Mouse (Mus musculus): Measurements from ENCODE around the gene Slc19a1. TPM values are rescaled to one million over a fixed set of nuclear protein-coding genes. Genes with fewer than 3 reads are reported as not detected.

Gene Slc19a1
- total and polyA plus RNA-seq, 2 experiments from 2014 or later = 36.7 to 39.7 TPM

- Histone ChIP-seq H3K4me2 (ENCODE audit: low read depth) (peak overlapping the region; percentile 97), H3K27ac (ENCODE audit: low read depth, low read length) (peak overlapping the region; percentile 87), H3K36me3 (ENCODE audit: insufficient read depth) (no peaks in the 10 kb centered on the region), H3K27me3 (ENCODE audit: insufficient read depth, low read length) (no peaks in the 10 kb centered on the region), H3K9ac (peak overlapping the region; percentile 69), H3K4me1 (ENCODE audit: insufficient read depth) (peaks cover 15% of the 10 kb centered on the region), H3K4me3 (ENCODE audit: low read depth, low read length) (peak overlapping the region; percentile 61), H3K9me3 (ENCODE audit: low read length) (no peaks in the 10 kb centered on the region)
- peak; percentile 41; the same call in 1 of the 2 replicates for TF ChIP-seq CTCF (IDR thresholded peaks at IDR 0.05; ENCODE audit: low read depth)
- ATAC-seq = peak; percentile 97
- DNase-seq = peak; percentile 99
- WGBS = 2% methylated on average over 49 of the region's 49 CpGs
Observed at GRCm38 (mm10) chr10:77032591-77033322, 716 bp downstream of the Slc19a1 start.

DNA sequence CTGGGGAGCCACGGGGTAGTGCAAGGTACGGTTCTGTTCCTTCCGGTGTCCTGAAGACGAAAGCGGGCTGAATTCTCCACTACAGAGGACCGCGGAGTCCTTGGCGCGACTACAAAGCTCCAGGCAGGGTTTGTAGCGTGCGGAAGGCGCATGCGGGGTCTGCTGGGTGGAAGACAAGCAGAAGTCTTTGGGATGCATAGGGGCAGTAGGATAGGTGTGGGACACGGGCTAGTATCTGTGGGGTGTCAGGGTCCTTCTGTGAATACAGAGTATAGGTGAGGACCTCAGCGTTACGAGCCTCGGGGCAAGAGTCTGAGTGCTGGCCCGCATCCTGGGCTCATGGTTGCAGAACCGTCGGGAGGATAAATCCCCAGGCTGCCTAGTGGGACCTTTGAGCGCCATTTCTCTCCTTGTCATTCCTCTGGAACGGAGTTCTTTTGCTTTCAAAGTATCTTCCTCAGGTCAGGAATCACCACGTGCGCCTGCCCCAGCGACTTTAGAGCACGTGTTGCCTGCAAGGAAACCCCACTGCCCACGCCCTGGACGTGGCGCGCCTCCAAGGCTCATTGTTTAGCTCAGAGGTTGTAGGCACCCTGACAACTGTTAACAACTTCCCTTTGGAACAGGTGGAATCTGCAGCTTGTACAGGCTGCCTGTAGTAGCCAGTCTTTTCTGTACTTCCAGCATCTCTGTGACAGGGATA is 1.4 kb downstream of the Slc19a1 start:
- H3K27me3 ChIP-seq (ENCODE audit: insufficient read depth, low read length) = no peaks in the 10 kb centered on the region
- H3K9ac ChIP-seq = peak overlapping the region; percentile 69
- ATAC-seq = peak; percentile 79
- no peak for TF ChIP-seq CTCF (IDR thresholded peaks at IDR 0.05; ENCODE audit: low read depth)
- peak overlapping the region; percentile 87 for H3K27ac ChIP-seq (ENCODE audit: low read depth, low read length)
- H3K4me2 ChIP-seq (ENCODE audit: low read depth) = peak overlapping the region; percentile 97
- peaks cover 4% of the 10 kb centered on the region for H3K36me3 ChIP-seq (ENCODE audit: insufficient read depth)
- H3K4me1 ChIP-seq (ENCODE audit: insufficient read depth) = peaks cover 15% of the 10 kb centered on the region
- WGBS = 1% methylated on average over 30 of the region's 30 CpGs
- DNase-seq = no peak
- peak overlapping the region; percentile 61 for H3K4me3 ChIP-seq (ENCODE audit: low read depth, low read length)
- no peaks in the 10 kb centered on the region for H3K9me3 ChIP-seq (ENCODE audit: low read length)

DNA sequence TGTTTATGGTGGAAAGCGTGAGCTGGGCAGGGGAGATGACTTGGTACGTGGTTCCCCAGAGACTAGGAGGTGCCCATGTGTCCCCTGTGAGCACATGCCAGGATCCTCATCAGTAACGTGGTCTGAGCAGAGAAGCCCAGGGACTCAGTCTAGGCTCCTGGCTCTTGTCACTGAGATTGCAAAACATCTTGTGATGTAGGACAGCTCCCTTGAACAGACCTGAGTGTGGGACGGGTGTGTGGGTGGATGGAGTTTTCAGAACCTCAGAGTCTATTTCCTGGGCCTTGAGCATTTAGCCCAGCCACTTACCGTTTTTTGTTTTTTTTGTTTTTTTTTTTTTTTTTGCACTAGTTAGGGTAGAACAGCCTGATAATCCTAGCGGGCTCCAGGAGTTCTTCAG is 3.4 kb downstream of the Slc19a1 start:
- TF ChIP-seq CTCF (IDR thresholded peaks at IDR 0.05; ENCODE audit: low read depth) = no peak
- Histone ChIP-seq H3K4me1 (ENCODE audit: insufficient read depth) (peaks cover 15% of the 10 kb centered on the region), H3K27ac (ENCODE audit: low read depth, low read length) (no peak overlapping the region), H3K27me3 (ENCODE audit: insufficient read depth, low read length) (no peaks in the 10 kb centered on the region), H3K4me3 (ENCODE audit: low read depth, low read length) (no peak overlapping the region), H3K4me2 (ENCODE audit: low read depth) (no peak overlapping the region), H3K9me3 (ENCODE audit: low read length) (no peaks in the 10 kb centered on the region), H3K9ac (no peak overlapping the region), H3K36me3 (ENCODE audit: insufficient read depth) (peaks cover 22% of the 10 kb centered on the region)
- DNase-seq (no peak), ATAC-seq (no peak)
- 83% methylated on average over 6 of the region's 6 CpGs for WGBS

DNA sequence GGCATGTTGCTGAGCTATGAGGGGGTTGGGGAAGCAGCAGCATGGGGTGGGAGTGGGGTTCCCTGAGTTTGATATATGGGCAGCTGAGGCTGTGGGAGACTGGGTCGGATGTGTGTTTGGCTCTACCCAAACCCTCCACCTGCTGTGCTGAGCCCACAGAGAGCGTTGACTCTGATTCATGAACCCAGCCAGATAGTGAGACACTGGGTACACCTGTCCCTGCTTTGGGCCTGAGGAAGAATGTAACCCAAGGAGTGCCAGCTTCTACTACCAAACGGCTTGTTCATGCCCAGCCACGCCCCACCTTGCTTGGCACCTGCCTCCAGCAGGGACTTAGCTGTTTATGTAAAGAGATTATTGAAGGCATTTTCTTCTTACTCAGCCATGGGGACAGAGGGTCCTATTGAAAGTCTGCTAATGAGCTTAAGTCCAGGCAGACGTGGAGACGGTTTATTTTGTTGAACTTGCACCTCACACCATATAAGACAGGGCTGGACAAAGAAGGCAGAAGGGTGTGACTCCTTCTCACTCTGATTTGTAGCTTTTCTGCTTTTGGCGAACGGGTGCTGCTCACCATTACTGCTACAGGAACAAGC is 6.6 kb downstream of the Slc19a1 start:
- ATAC-seq (no peak), DNase-seq (no peak)
- TF ChIP-seq CTCF (IDR thresholded peaks at IDR 0.05; ENCODE audit: low read depth) = no peak
- Histone ChIP-seq H3K4me2 (ENCODE audit: low read depth) (no peak overlapping the region), H3K27ac (ENCODE audit: low read depth, low read length) (no peak overlapping the region), H3K9me3 (ENCODE audit: low read length) (no peaks in the 10 kb centered on the region), H3K9ac (no peak overlapping the region), H3K4me3 (ENCODE audit: low read depth, low read length) (no peak overlapping the region), H3K4me1 (ENCODE audit: insufficient read depth) (peaks cover 14% of the 10 kb centered on the region), H3K36me3 (ENCODE audit: insufficient read depth) (peaks cover 52% of the 10 kb centered on the region), H3K27me3 (ENCODE audit: insufficient read depth, low read length) (no peaks in the 10 kb centered on the region)
- 54% methylated on average over 8 of the region's 8 CpGs for WGBS

DNA sequence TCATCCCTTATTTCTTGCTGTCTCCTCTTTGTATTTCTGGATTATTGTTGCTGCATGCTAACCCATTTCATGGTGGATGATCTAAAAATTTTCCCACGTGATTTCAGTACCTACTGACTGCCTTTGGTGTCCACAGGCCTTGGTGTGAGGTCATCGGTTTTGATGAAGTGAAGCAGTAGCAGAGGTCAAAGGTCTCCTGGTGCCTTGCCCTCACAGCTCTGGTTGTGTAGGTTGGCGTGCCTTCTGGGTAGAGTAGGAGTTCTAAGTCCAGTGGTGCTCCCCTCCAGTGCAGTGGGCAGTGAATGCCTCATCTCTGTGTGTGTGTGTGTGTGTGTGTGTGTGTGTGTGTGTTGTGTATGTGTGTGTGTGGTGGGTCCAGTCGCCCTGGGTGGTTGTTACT is 16.2 kb downstream of the Slc19a1 start:
- no peaks in the 10 kb centered on the region for H3K4me1 ChIP-seq (ENCODE audit: insufficient read depth)
- TF ChIP-seq CTCF (IDR thresholded peaks at IDR 0.05; ENCODE audit: low read depth) = no peak
- ATAC-seq (no peak), DNase-seq (no peak)
- WGBS = 89% methylated on average over 4 of the region's 4 CpGs
- H3K27ac ChIP-seq (ENCODE audit: low read depth, low read length) = no peak overlapping the region
- peaks cover 70% of the 10 kb centered on the region for H3K36me3 ChIP-seq (ENCODE audit: insufficient read depth)
- H3K4me3 ChIP-seq (ENCODE audit: low read depth, low read length) = no peak overlapping the region
- H3K9ac ChIP-seq = no peak overlapping the region
- no peaks in the 10 kb centered on the region for H3K27me3 ChIP-seq (ENCODE audit: insufficient read depth, low read length)
- H3K4me2 ChIP-seq (ENCODE audit: low read depth) = no peak overlapping the region
- H3K9me3 ChIP-seq (ENCODE audit: low read length) = no peaks in the 10 kb centered on the region

DNA sequence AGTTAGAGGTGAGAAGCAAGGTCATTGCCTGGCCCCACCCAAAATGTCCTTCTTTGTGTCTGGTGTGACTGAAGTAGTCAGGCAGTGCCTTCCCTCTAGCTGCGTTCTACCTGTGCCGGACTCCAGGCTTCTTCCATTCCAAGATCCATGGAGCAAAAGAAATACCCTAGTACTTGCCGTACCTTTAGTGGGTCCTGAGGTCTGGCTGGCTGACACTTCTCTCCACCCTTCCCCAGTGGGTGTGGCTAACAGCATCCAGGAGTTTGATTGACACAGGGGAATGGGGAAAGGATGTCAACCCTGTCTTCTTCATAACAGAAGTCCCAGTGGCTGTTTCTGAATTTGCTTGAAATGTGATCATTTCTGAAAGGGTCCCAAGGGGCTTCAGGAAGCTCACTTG is 16.6 kb downstream of the Slc19a1 start:
- H3K36me3 ChIP-seq (ENCODE audit: insufficient read depth) = peaks cover 66% of the 10 kb centered on the region
- no peak for DNase-seq
- H3K27ac ChIP-seq (ENCODE audit: low read depth, low read length) = no peak overlapping the region
- 100% methylated on average over 3 of the region's 3 CpGs for WGBS
- H3K27me3 ChIP-seq (ENCODE audit: insufficient read depth, low read length) = no peaks in the 10 kb centered on the region
- no peak for ATAC-seq
- no peaks in the 10 kb centered on the region for H3K9me3 ChIP-seq (ENCODE audit: low read length)
- no peak overlapping the region for H3K9ac ChIP-seq
- no peak for TF ChIP-seq CTCF (IDR thresholded peaks at IDR 0.05; ENCODE audit: low read depth)
- H3K4me2 ChIP-seq (ENCODE audit: low read depth) = no peak overlapping the region
- no peaks in the 10 kb centered on the region for H3K4me1 ChIP-seq (ENCODE audit: insufficient read depth)
- H3K4me3 ChIP-seq (ENCODE audit: low read depth, low read length) = no peak overlapping the region

GRCm38 (mm10) chr10:77056768-77057167 is 24.7 kb downstream of the Slc19a1 start:
- Histone ChIP-seq H3K4me3 (ENCODE audit: low read depth, low read length) (no peak overlapping the region), H3K4me2 (ENCODE audit: low read depth) (no peak overlapping the region), H3K9me3 (ENCODE audit: low read length) (no peaks in the 10 kb centered on the region), H3K36me3 (ENCODE audit: insufficient read depth) (peaks cover 3% of the 10 kb centered on the region), H3K27me3 (ENCODE audit: insufficient read depth, low read length) (no peaks in the 10 kb centered on the region), H3K4me1 (ENCODE audit: insufficient read depth) (no peaks in the 10 kb centered on the region), H3K27ac (ENCODE audit: low read depth, low read length) (no peak overlapping the region), H3K9ac (no peak overlapping the region)
- WGBS = 69% methylated on average over 10 of the region's 10 CpGs
- TF ChIP-seq CTCF (IDR thresholded peaks at IDR 0.05; ENCODE audit: low read depth) = 0 out of 2 replicates have a peak, but pooled peaks have one; percentile 16
- DNase-seq = no peak
- ATAC-seq = no peak

Data from forebrain, postnatal 0 days (tissue).